Mouse (Mus musculus) myocyte (in vitro differentiated cells): ENCODE measurements around the gene Arl14ep.

Experiments
- E2F4 ChIP-seq: IDR thresholded peaks from one replicate; pipeline ENCODE4 v1.6.1; 2011; ENCODE audit warnings: mild to moderate bottlenecking, control low read depth, moderate library complexity; ENCODE audit not compliant: insufficient read depth
- MAX ChIP-seq: IDR thresholded peaks from one replicate; pipeline ENCODE4 v1.6.1; 2011; ENCODE audit warnings: low read depth, mild to moderate bottlenecking, control low read depth
- MYOD1 ChIP-seq, 3 experiments: IDR thresholded peaks; one replicate each; pipeline ENCODE4 v1.6.1; 2011; ENCODE audit warnings: control low read depth in 2 of 3, low read depth in 2 of 3, mild to moderate bottlenecking in 2 of 3, moderate library complexity in 1 of 3; ENCODE audit not compliant: insufficient read length in 2 of 3, control insufficient read depth in 1 of 3
- MYOG ChIP-seq, 3 experiments: IDR thresholded peaks; one replicate each; pipeline ENCODE4 v1.6.1; 2011; ENCODE audit warnings: control low read depth in 2 of 3, low read depth in 2 of 3, mild to moderate bottlenecking in 2 of 3; ENCODE audit not compliant: insufficient read length in 2 of 3, control insufficient read depth in 1 of 3, insufficient read depth in 1 of 3
- POLR2A ChIP-seq: IDR thresholded peaks from one replicate; pipeline ENCODE4 v1.6.1; 2011; ENCODE audit warnings: low read depth, mild to moderate bottlenecking, control low read depth, moderate library complexity; ENCODE audit not compliant: insufficient read length
- POLR2AphosphoS2 ChIP-seq: IDR thresholded peaks from one replicate; pipeline ENCODE4 v1.6.1; 2011; ENCODE audit warnings: low read depth, control low read depth; ENCODE audit not compliant: insufficient read length
- SRF ChIP-seq: IDR thresholded peaks from one replicate; pipeline ENCODE4 v1.6.1; 2011; ENCODE audit warnings: low read depth; ENCODE audit not compliant: control insufficient read depth, insufficient read length
- USF1 ChIP-seq: IDR thresholded peaks from one replicate; pipeline ENCODE4 v1.6.1; 2011; ENCODE audit warnings: low read depth, mild to moderate bottlenecking, control low read depth, moderate library complexity

- TF ChIP-seq USF1 (no peak), SRF (no peak), POLR2A (no peak), POLR2AphosphoS2 (no peak), MAX (no peak), MYOD1 (IDR thresholded peaks at IDR 0.05; ENCODE audit: control insufficient read depth in 1 of 3, insufficient read length in 2 of 3, low read depth in 2 of 3) (no peak), E2F4 (no peak), MYOG (IDR thresholded peaks at IDR 0.05; ENCODE audit: control insufficient read depth in 1 of 3, insufficient read depth in 1 of 3, insufficient read length in 2 of 3, low read depth in 2 of 3) (no peak)
Observed at GRCm38 (mm10) chr2:106991261-106991660, 17.0 kb upstream of the Arl14ep start.
